Mouse (Mus musculus): ENCODE results near the gene Olfr478.

DNA sequence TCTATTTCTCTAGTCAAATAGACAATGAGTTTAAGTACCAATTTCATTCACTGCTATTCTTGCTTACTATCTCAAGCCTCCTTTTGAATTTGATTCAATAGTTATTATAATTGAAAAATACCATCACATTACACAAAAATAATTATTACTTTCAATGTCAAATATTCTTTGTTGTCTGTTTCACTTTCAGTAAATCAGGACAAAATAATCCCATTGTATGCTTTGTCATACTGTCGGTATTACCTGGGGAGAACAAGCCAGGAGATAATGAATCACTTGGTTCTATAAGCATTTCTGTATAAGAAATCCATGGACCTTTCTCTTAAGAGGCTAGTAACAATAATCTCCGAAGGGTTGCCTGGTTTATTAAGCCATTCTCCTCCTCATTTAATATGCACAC, 47.4 kb downstream of the Olfr478 start, which contains the start of gene Olfr477:
- no peak for TF ChIP-seq EP300 (IDR thresholded peaks at IDR 0.05; ENCODE audit: low read depth)
- no peak for TF ChIP-seq CTCF (IDR thresholded peaks at IDR 0.05; ENCODE audit: low read depth)

Measured in liver, embryonic 14.5 days (tissue).